ENCODE assay signal across 8 mouse cellular contexts in genomic region chr8:105269461-105269947, GRCm38 (mm10). TPM values are rescaled to one million over a fixed set of nuclear protein-coding genes. Genes with fewer than 3 reads are reported as not detected.
DNase-seq lines count a peak whose midpoint lies in the region; ATAC-seq lines count a peak whose summit lies in the region.

Gene Hsf4, plus strand, starts transcription at chr8:105269801.

- no peak within 1 kb of the TSS for H3K27ac ChIP-seq in forebrain, embryonic 13.5 days
- no peak within 1 kb of the TSS for H3K27ac ChIP-seq in hindbrain, embryonic 12.5 days
- H3K27ac ChIP-seq in limb, embryonic 13.5 days, result no peak within 1 kb of the TSS
- peak within 1 kb of the TSS; percentile 49; the same call in 1 of the 2 replicates for H3K27ac ChIP-seq in midbrain, embryonic 14.5 days (replicated peaks; ENCODE audit: low read depth, low read length)

- peak in 1 of 2 experiments; percentile 67 for DNase-seq in left cerebral cortex, adult 8-10 months (ENCODE audit: low spot score in 2 of 2)
- DNase-seq in left cerebral cortex, adult 11 months (ENCODE audit: low spot score), result no peak
- peak; percentile 78 for DNase-seq in adrenal gland, postnatal 14 days
- peak; percentile 31 for DNase-seq in midbrain, embryonic 14.5 days

- H3K9me3 ChIP-seq in forebrain, embryonic 13.5 days (replicated peaks), result no peaks in the 10 kb centered on the region; the same call in 1 of the 2 replicates
- no peaks in the 10 kb centered on the region; the same call in 1 of the 2 replicates for H3K9me3 ChIP-seq in hindbrain, embryonic 12.5 days (replicated peaks)
- 0 out of 2 replicates have a peak, but pooled peaks cover 4% of the 10 kb centered on the region for H3K9me3 ChIP-seq in limb, embryonic 13.5 days
- H3K9me3 ChIP-seq in midbrain, embryonic 14.5 days (ENCODE audit: control insufficient read depth, low read length), result no peaks in the 10 kb centered on the region

- peak within 1 kb of the TSS; percentile 47 for H3K4me3 ChIP-seq in forebrain, embryonic 13.5 days
- peak within 1 kb of the TSS; percentile 47 for H3K4me3 ChIP-seq in hindbrain, embryonic 12.5 days
- H3K4me3 ChIP-seq in limb, embryonic 13.5 days, result peak within 1 kb of the TSS; percentile 52
- peak within 1 kb of the TSS; percentile 44 for H3K4me3 ChIP-seq in midbrain, embryonic 14.5 days (replicated peaks; ENCODE audit: low read depth, low read length)

- peaks cover 99% of the 10 kb centered on the region for H3K27me3 ChIP-seq in forebrain, embryonic 13.5 days
- peaks cover 99% of the 10 kb centered on the region for H3K27me3 ChIP-seq in hindbrain, embryonic 12.5 days
- peaks cover 96% of the 10 kb centered on the region for H3K27me3 ChIP-seq in limb, embryonic 13.5 days
- peaks cover 99% of the 10 kb centered on the region for H3K27me3 ChIP-seq in midbrain, embryonic 14.5 days (ENCODE audit: control insufficient read depth, insufficient read depth, low read length)

- 1% methylated on average over 32 of the region's 42 CpGs for WGBS in forebrain, embryonic 13.5 days
- under 1% methylated on average over 42 of the region's 42 CpGs for whole genome bisulfite sequencing in hindbrain, embryonic 12.5 days
- under 1% methylated on average over 42 of the region's 42 CpGs for WGBS in limb, embryonic 13.5 days
- under 1% methylated on average over 42 of the region's 42 CpGs for WGBS in midbrain, embryonic 14.5 days

- H3K4me1 ChIP-seq in forebrain, embryonic 13.5 days, result peaks cover 38% of the 10 kb centered on the region
- peaks cover 30% of the 10 kb centered on the region for H3K4me1 ChIP-seq in hindbrain, embryonic 12.5 days
- peaks cover 40% of the 10 kb centered on the region for H3K4me1 ChIP-seq in limb, embryonic 13.5 days
- H3K4me1 ChIP-seq in midbrain, embryonic 14.5 days (ENCODE audit: control insufficient read depth, insufficient read depth, low read length), result peaks cover 14% of the 10 kb centered on the region

- no peaks in the 10 kb centered on the region for H3K36me3 ChIP-seq in forebrain, embryonic 13.5 days (ENCODE audit: poor library complexity, severe bottlenecking)
- H3K36me3 ChIP-seq in hindbrain, embryonic 12.5 days, result no peaks in the 10 kb centered on the region
- no peaks in the 10 kb centered on the region for H3K36me3 ChIP-seq in limb, embryonic 13.5 days
- no peaks in the 10 kb centered on the region for H3K36me3 ChIP-seq in midbrain, embryonic 14.5 days (ENCODE audit: control insufficient read depth, insufficient read depth, low read length)

- peak within 1 kb of the TSS; percentile 58 for H3K9ac ChIP-seq in forebrain, embryonic 13.5 days
- peak within 1 kb of the TSS; percentile 25 for H3K9ac ChIP-seq in hindbrain, embryonic 12.5 days
- H3K9ac ChIP-seq in limb, embryonic 13.5 days, result peak within 1 kb of the TSS; percentile 62
- H3K9ac ChIP-seq in midbrain, embryonic 14.5 days (replicated peaks; ENCODE audit: low read length), result peak within 1 kb of the TSS; percentile 55

- peak within 1 kb of the TSS; percentile 79 for H3K4me2 ChIP-seq in forebrain, embryonic 13.5 days
- H3K4me2 ChIP-seq in hindbrain, embryonic 12.5 days (replicated peaks), result peak within 1 kb of the TSS; percentile 81
- peak within 1 kb of the TSS; percentile 87 for H3K4me2 ChIP-seq in limb, embryonic 13.5 days (replicated peaks)
- H3K4me2 ChIP-seq in midbrain, embryonic 14.5 days (ENCODE audit: low read length), result peak within 1 kb of the TSS; percentile 78

- no peak for ATAC-seq in forebrain, embryonic 13.5 days
- 0 out of 2 replicates have a peak, but pooled peaks have one; percentile 4 for ATAC-seq in hindbrain, embryonic 12.5 days (ENCODE audit: low FRiP score)
- ATAC-seq in limb, embryonic 13.5 days (ENCODE audit: low FRiP score, low read depth), result no peak
- no peak for ATAC-seq in midbrain, embryonic 14.5 days (ENCODE audit: low FRiP score, low TSS enrichment)
- ATAC-seq in activated CD4-positive, CD25-positive, alpha-beta regulatory T cell, adult 4 months, result no peak

RNA-seq across cellular contexts. Expression of gene Hsf4, which starts in this region (rescaled TPM):
- 10 to 100 TPM; 21.3 to 25.7 (median 22.9) TPM for total RNA-seq in left cerebral cortex, adult 8-10 months (2022)
- 0.41 and 0.70 TPM in 2 replicates for total RNA-seq in adrenal gland, postnatal 14 days (2021)
- 0.10 and 0.13 TPM in 2 replicates for polyA plus RNA-seq in forebrain, embryonic 13.5 days (2015; fragmentation: Nextera tagmentation; extraction: Ambion mirVana)
- polyA plus RNA-seq in hindbrain, embryonic 12.5 days (2016; fragmentation: Nextera tagmentation; extraction: Ambion mirVana), result 0.23 TPM in 1 of 2 replicates, not detected in the other
- 0.11 and 0.19 TPM in 2 replicates for polyA plus RNA-seq in limb, embryonic 13.5 days (2015; fragmentation: Nextera tagmentation; extraction: Ambion mirVana)
- polyA plus RNA-seq in midbrain, embryonic 14.5 days (2014; fragmentation: Nextera tagmentation; extraction: Ambion mirVana), result 0.14 and 0.35 TPM in 2 replicates
- under 1 TPM; 0.31 to 0.37 TPM for polyA plus RNA-seq in activated CD4-positive, CD25-positive, alpha-beta regulatory T cell, adult 4 months (2017; shearing (Covaris generic))

Comparison
In these comparisons a context has a peak if more than half of its experiments do, and no peak if none do; other contexts are left out.
1. RNA of gene Hsf4 (total RNA-seq): 21.3 to 25.7 TPM in left cerebral cortex, adult 8-10 months; 0.41 to 0.70 TPM in adrenal gland, postnatal 14 days; every median in the first group is over 10 times any median in the second.
2. Peak in DNase-seq in adrenal gland, postnatal 14 days; RNA of the gene not detected or under 1 TPM.
3. Peak in ATAC-seq, H3K4me3 ChIP-seq, H3K9ac ChIP-seq and H3K4me2 ChIP-seq in hindbrain, embryonic 12.5 days; RNA of the gene not detected or under 1 TPM.
4. Peak in DNase-seq, H3K4me3 ChIP-seq, H3K27ac ChIP-seq, H3K9ac ChIP-seq and H3K4me2 ChIP-seq in midbrain, embryonic 14.5 days; RNA of the gene not detected or under 1 TPM.
5. Peak in every context shown above with its lines, with median percentiles within 50 percentile points of each other: H3K4me2 ChIP-seq, H3K4me3 ChIP-seq and H3K9ac ChIP-seq.